Mouse (Mus musculus) forebrain, embryonic 11.5 days (tissue): ENCODE data around the gene Hps1. TPM values are rescaled to one million over a fixed set of nuclear protein-coding genes. Genes with fewer than 3 reads are reported as not detected.
A peak's percentile ranks its signal among the peaks of the same experiment; 100 is the strongest.
"Not testable (repeated sequence)": the region's sequence is repeated elsewhere in the genome, so short reads cannot be mapped to it uniquely, and the experiment has no call there.

Source experiments
- ATAC-seq: fragments of 200-750 bp; cut with Nextera tagmentation; replicated peaks from 2 replicates; pipeline ENCODE4 v1.8.0; 2017; ENCODE audit warnings: moderate TSS enrichment; ENCODE audit not compliant: low FRiP score
- DNase-seq: peaks from one replicate; pipeline ENCODE4 v3.0.0-alpha.2; 2017; ENCODE audit warnings: low spot score
- H3K27ac ChIP-seq: fragments of 300-500 bp; sonication (generic); 2 replicates; pipeline ENCODE4 v1.5.1; 2014; ENCODE audit warnings: low read depth, low read length
- H3K27me3 ChIP-seq: fragments of 300-500 bp; sonication (generic); 2 replicates; pipeline ENCODE4 v1.6.1; 2014; ENCODE audit warnings: mild to moderate bottlenecking, low read length, mixed read lengths; ENCODE audit not compliant: control insufficient read depth, insufficient read depth
- H3K36me3 ChIP-seq: fragments of 300-500 bp; sonication (generic); 2 replicates; pipeline ENCODE4 v1.6.1; 2014; ENCODE audit warnings: mild to moderate bottlenecking, low read length, moderate library complexity, mixed read lengths; ENCODE audit not compliant: control insufficient read depth, insufficient read depth
- H3K4me1 ChIP-seq: fragments of 300-500 bp; sonication (generic); replicated peaks from 2 replicates; pipeline ENCODE4 v1.6.1; 2014; ENCODE audit warnings: low read length, mixed read lengths; ENCODE audit not compliant: control insufficient read depth, insufficient read depth
- H3K4me2 ChIP-seq: fragments of 300-500 bp; sonication (generic); 2 replicates; pipeline ENCODE4 v1.6.1; 2014; ENCODE audit warnings: low read depth, mild to moderate bottlenecking, low read length, moderate library complexity, mixed read lengths; ENCODE audit not compliant: severe bottlenecking
- H3K4me3 ChIP-seq: fragments of 300-500 bp; sonication (generic); 2 replicates; pipeline ENCODE4 v1.5.1; 2014; ENCODE audit warnings: low read depth, low read length
- H3K9ac ChIP-seq: fragments of 300-500 bp; sonication (generic); 2 replicates; pipeline ENCODE4 v1.6.1; 2014; ENCODE audit warnings: low read length
- H3K9me3 ChIP-seq: fragments of 300-500 bp; sonication (generic); 2 replicates; pipeline ENCODE4 v1.6.1; 2016; ENCODE audit warnings: low read length, mixed read lengths; ENCODE audit not compliant: control insufficient read depth
- WGBS: fragments of 180-500 bp; shearing (Covaris S2); extraction: QIAGEN DNeasy Blood & Tissue Kit; methylation state at CpG from one replicate; pipeline ENCODE4 v1.1.7; 2014; 5-methylcytosine and 5-hydroxymethylcytosine counted together
- polyA plus RNA-seq: library from polyadenylated mRNA; unstranded; fragments of >200 nt; fragmentation: Nextera tagmentation; extraction: Ambion mirVana; gene quantifications from 2 replicates; pipeline ENCODE4 v1.2.1, GENCODE M21; 2014

Hps1 gene
- polyA plus RNA-seq, 1 experiment from 2014 or later: 17.2 TPM

- Histone ChIP-seq H3K9ac (peak overlapping the region; percentile 55; the same call in 1 of the 2 replicates), H3K4me2 (peak overlapping the region; percentile 95; the same call in 1 of the 2 replicates), H3K27me3 (no peaks in the 10 kb centered on the region), H3K9me3 (no peaks in the 10 kb centered on the region), H3K27ac (no peak overlapping the region), H3K36me3 (no peaks in the 10 kb centered on the region), H3K4me1 (0 out of 2 replicates have a peak, but pooled peaks cover 2% of the 10 kb centered on the region), H3K4me3 (no peak overlapping the region; the same call in 1 of the 2 replicates)
- no peak for DNase-seq
- ATAC-seq: no peak
- WGBS: 24% methylated on average over 9 of the region's 9 CpGs
Observed at GRCm38 (mm10) chr19:42795801-42796200, 16.0 kb upstream of the Hps1 start.

- DNase-seq: peak; percentile 94
- Histone ChIP-seq H3K4me3 (peak overlapping the region; percentile 36), H3K4me1 (0 out of 2 replicates have a peak, but pooled peaks cover 2% of the 10 kb centered on the region), H3K36me3 (no peaks in the 10 kb centered on the region), H3K27ac (no peak overlapping the region), H3K9ac (peak overlapping the region; percentile 55), H3K27me3 (no peaks in the 10 kb centered on the region), H3K9me3 (no peaks in the 10 kb centered on the region), H3K4me2 (peak overlapping the region; percentile 95)
- WGBS: 2% methylated on average over 31 of the region's 31 CpGs
- peak; percentile 89 for ATAC-seq
Observed at GRCm38 (mm10) chr19:42794914-42795613, 15.3 kb upstream of the Hps1 start.

DNA sequence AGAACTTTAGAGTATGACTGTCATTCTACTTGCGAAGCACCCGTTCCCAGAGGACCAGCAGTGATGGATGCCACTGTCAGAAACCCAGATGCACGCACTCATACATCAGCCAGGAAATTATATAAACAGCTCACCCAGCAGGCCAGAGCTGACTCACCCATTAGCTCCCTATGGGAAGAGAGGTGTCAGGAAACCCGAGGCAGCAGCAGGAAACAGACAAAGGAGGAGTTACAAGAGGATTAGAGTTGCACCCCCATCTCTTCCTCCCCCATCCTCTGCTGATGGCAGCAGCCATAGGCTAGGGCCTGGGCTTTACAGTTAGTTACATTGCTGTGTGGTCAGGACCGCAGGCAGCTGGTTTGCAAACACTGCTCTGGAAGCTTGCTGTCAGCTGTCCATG, 8.5 kb upstream of the Hps1 start:
- WGBS: 62% methylated on average over 5 of the region's 5 CpGs
- DNase-seq (no peak), ATAC-seq (no peak)
- no peak overlapping the region for H3K4me2 ChIP-seq
- H3K36me3 ChIP-seq: no peaks in the 10 kb centered on the region
- peaks cover 11% of the 10 kb centered on the region; the same call in 1 of the 2 replicates for H3K4me1 ChIP-seq
- no peaks in the 10 kb centered on the region for H3K9me3 ChIP-seq
- H3K27ac ChIP-seq: no peak overlapping the region
- no peak overlapping the region for H3K9ac ChIP-seq
- H3K27me3 ChIP-seq: no peaks in the 10 kb centered on the region
- H3K4me3 ChIP-seq: no peak overlapping the region

GRCm38 (mm10) chr19:42785562-42786220, 5.9 kb upstream of the Hps1 start:
- H3K9ac ChIP-seq: 0 out of 2 replicates have a peak overlapping the region, but pooled peaks have one; percentile 20
- H3K27ac ChIP-seq: no peak overlapping the region
- no peak for ATAC-seq

GRCm38 (mm10) chr19:42785129-42785528, 5.4 kb upstream of the Hps1 start:
- 29% methylated on average over 2 of the region's 2 CpGs for WGBS
- Histone ChIP-seq H3K27ac (no peak overlapping the region), H3K9ac (no peak overlapping the region), H3K4me1 (peaks cover 11% of the 10 kb centered on the region; the same call in 1 of the 2 replicates), H3K9me3 (no peaks in the 10 kb centered on the region), H3K4me3 (no peak overlapping the region), H3K4me2 (no peak overlapping the region), H3K27me3 (no peaks in the 10 kb centered on the region), H3K36me3 (no peaks in the 10 kb centered on the region)
- DNase-seq: no peak
- no peak for ATAC-seq

More at GRCm38 (mm10) chr19:42785562-42786220, 5.9 kb upstream of the Hps1 start:
- no peaks in the 10 kb centered on the region for H3K27me3 ChIP-seq
- 23% methylated on average over 8 of the region's 8 CpGs for WGBS
- H3K9me3 ChIP-seq: no peaks in the 10 kb centered on the region
- H3K4me3 ChIP-seq: no peak overlapping the region
- peaks cover 11% of the 10 kb centered on the region; the same call in 1 of the 2 replicates for H3K4me1 ChIP-seq
- peak overlapping the region; percentile 9; the same call in 1 of the 2 replicates for H3K4me2 ChIP-seq
- no peak for DNase-seq
- H3K36me3 ChIP-seq: no peaks in the 10 kb centered on the region

GRCm38 (mm10) chr19:42780156-42780538, 369 bp upstream of the Hps1 start:
- not testable (repeated sequence) for H3K27ac ChIP-seq, H3K27me3 ChIP-seq, ATAC-seq, H3K9me3 ChIP-seq, H3K36me3 ChIP-seq, DNase-seq, H3K4me1 ChIP-seq
- 49% methylated on average over 7 of the region's 7 CpGs for WGBS
- Histone ChIP-seq H3K4me2 (peak overlapping the region; percentile 46), H3K9ac (peak overlapping the region; percentile 73), H3K4me3 (peak overlapping the region; percentile 62)

- ATAC-seq: no peak
- no peak overlapping the region for H3K4me3 ChIP-seq
- H3K9ac ChIP-seq: no peak overlapping the region
- 0 out of 2 replicates have a peak, but pooled peaks cover 2% of the 10 kb centered on the region for H3K4me1 ChIP-seq
- no peak for DNase-seq
- H3K36me3 ChIP-seq: no peaks in the 10 kb centered on the region
- WGBS: 83% methylated on average over 5 of the region's 5 CpGs
- H3K9me3 ChIP-seq: no peaks in the 10 kb centered on the region
- no peak overlapping the region for H3K4me2 ChIP-seq
- no peaks in the 10 kb centered on the region for H3K27me3 ChIP-seq
- H3K27ac ChIP-seq: no peak overlapping the region
Observed at GRCm38 (mm10) chr19:42777801-42778200, 2.0 kb downstream of the Hps1 start.

GRCm38 (mm10) chr19:42776813-42777212, 3.0 kb downstream of the Hps1 start:
- no peak for DNase-seq
- Histone ChIP-seq H3K9me3 (no peaks in the 10 kb centered on the region), H3K4me1 (0 out of 2 replicates have a peak, but pooled peaks cover 2% of the 10 kb centered on the region), H3K4me2 (no peak overlapping the region), H3K27me3 (no peaks in the 10 kb centered on the region), H3K36me3 (no peaks in the 10 kb centered on the region), H3K9ac (no peak overlapping the region), H3K4me3 (no peak overlapping the region), H3K27ac (no peak overlapping the region)
- ATAC-seq: no peak
- WGBS: 91% methylated on average over 1 of the region's 1 CpGs
